Mouse (Mus musculus) CD8-positive naive resting alpha-beta T cell, adult 57 days (primary cell): ENCODE results near the gene Atp5k. TPM values are rescaled to one million over a fixed set of nuclear protein-coding genes. Genes with fewer than 3 reads are reported as not detected.

Experiments
- total RNA-seq: library from RNA; stranded (reverse); gene quantifications from one replicate; pipeline ENCODE4 v1.2.4, GENCODE M21; 2023

The Atp5k gene
- total RNA-seq = 67.2 TPM

DNA sequence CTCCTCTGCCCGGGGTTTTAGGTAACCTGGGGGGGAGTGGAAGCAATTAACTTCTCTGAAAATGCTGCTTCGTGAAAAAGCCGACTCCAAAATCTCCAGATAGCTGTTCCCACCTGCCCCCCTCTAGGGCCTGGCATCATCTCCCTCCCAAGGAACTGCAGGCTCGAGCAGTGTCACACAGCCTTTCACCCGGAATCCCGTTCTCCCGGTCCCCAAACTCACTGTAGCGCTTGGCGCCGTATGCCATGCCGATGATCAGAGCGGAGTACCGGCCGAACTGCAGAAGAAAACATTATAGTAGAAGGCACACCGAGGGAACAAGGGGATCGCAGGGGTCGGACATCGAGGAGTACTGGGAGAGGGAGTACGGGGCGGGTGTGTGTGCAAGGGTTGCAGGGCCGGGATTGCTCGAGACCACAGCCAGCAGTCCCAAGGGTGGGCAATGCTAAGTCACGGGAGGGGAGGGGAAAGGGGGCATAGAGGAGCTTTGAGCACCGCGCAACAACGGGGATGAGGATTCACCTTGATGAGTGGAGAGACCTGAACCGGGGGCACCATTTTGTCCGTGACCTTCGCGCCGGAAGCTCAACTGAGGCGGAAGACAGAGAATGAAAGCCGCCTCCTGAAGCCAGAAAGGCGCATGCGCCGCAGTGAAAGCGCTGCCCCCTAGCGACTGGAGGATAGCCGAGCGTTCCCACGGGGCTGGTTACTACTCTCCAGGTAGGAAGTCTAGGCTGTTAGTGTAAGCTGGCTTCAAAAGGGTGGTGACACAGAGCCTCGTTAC, at the start of gene Atp5k:
Gene Atp5k, minus strand, starts transcription at position 645 of the 784 bp plus-strand sequence.

DNA sequence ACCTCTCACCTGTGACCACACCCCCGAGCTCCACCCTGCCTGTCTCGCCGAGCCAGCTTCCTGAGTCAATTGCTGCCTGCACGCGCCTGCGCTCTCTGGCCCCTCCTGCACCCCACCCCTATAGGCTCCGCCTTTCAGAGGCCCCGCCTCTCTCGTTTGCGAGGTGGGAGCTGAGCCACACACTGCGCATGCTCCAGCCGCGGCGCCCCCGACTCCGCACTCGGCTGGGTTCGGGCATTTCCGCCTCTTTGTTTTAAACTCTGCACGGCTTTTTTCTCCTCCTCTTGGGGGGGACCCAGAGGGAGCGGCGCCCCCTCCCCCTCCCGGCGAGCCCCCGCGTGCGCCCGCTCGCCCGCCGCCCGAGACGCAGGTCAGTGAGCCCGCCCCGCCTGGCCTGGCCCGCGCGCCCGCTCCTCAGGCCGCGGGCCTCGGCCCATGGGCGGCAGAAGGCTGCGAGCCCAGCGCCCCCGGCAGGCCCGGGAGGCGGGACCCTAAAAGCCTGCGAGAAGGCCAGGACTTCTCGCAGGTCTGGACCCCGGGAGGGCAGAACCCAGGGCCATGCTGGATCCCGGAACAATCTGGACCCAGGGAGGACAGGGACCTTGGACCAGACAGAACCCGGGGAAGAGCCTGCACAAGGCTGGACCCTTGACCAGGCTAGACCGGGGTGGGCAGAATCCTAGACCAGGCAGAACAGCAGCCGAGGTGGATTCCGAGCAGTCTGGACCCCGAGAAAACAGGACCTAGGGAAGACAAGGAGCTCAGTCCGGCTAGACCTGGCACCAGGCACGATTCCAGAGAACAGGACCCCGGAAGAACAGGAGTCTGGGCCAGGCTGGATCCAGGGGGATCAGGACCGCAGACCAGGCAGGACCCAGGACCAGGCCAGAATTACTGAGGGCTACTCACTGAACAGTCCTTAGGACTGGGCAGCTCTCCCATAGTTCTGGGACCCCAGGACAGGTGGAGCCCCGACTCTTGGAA, 27.1 kb upstream of the Atp5k start, which contains the start of gene Pcgf3:
Gene Pcgf3, plus strand, starts transcription at position 151 of the 984 bp plus-strand sequence.

DNA sequence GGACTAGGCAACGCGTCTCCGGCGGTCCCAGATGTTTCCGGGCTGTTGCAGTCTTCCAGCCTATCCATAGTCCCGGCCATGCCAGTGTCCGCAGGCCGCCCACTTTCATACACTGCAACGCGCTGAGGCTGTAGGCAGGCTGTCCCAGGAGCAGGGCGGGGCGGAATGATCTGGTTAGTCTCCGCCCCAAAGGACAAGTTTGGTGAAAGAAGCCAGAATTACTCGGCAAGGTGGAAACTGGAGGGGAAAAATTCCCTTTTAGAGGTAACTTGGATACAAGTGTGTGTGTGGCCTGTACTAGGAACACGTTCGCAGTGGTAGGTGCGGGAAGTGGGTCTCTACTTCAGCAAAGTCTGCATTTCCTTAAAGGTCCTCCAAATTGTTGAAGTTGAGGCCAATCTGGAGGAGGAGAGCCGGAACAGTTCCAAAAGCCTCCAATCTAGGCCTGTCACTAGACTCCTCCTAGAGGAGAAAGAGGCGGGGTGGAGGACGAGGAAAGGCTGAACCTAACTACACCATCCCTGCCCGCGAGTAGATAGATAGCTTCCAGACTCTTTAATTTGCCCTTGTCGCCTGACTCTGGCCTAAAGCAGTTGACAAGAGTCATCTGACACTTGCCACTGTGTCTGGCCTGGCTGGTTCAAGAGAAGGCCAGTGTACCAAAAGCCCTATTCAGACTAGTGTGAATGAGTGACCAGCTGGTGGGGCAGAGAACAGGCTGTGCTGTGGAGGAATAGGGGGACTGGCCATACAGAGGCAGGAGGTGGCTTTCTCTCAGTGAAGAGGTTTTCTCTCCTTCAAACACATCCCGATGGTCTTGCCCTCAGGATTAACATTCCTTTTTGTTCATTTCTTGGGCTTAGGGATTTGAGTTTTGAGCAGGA, 14.8 kb upstream of the Atp5k start, which contains the start of gene Mfsd7a:
Gene Mfsd7a, minus strand, starts transcription at position 107 of the 884 bp plus-strand sequence.

DNA sequence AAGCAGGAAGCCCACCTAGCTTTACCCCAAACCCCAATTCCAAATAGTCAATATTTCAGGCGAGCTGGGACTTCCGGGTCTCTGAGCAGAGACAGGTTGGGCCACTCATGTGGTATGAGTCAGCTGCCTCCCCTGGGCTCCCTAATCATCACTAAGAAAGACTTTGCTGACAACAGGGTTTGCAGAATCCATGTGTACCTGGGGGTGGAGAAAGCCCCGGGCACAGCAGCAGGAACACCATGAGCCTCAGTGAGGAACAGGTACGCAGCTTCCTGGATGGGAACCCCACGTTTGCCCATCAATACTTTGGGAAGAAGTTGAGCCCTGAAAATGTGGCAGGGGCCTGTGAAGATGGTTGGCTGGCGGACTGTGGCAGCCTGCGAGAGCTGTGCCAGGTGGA, 46.0 kb downstream of the Atp5k start, which contains the start of gene Pde6b:
Gene Pde6b, plus strand, starts transcription at position 191 of the 400 bp plus-strand sequence.

Other genes with a start within 250 kb of the Atp5k start
- gene Dr1, start 165.6 kb downstream of the Atp5k start, total RNA-seq = 34.9 TPM
- gene Pigg, start 121.8 kb downstream of the Atp5k start, total RNA-seq = 2.1 TPM
- not detected for gene Gm42517, start 66.5 kb downstream of the Atp5k start, total RNA-seq
- gene Pde6b, start 46.1 kb downstream of the Atp5k start, total RNA-seq = not detected
- not detected for gene Mfsd7a, start 14.4 kb upstream of the Atp5k start, total RNA-seq
- 33.9 TPM for gene Pcgf3, start 26.8 kb upstream of the Atp5k start, total RNA-seq
- gene Cplx1, start 115.6 kb upstream of the Atp5k start, total RNA-seq = not detected
- gene Gak, start 195.3 kb upstream of the Atp5k start, total RNA-seq = 156 TPM
- 19.0 TPM for gene Tmem175, start 195.3 kb upstream of the Atp5k start, total RNA-seq
- 33.0 TPM for gene Idua, start 225.9 kb upstream of the Atp5k start, total RNA-seq
- gene Dgkq, start 235.2 kb upstream of the Atp5k start, total RNA-seq = 38.9 TPM
- not detected for gene Slc26a1, start 241.1 kb upstream of the Atp5k start, total RNA-seq